Mouse (Mus musculus): ENCODE measurements around the gene Zc3h12a. TPM values are rescaled to one million over a fixed set of nuclear protein-coding genes. Genes with fewer than 3 reads are reported as not detected.

The Zc3h12a gene
- polyA plus RNA-seq, 1 experiment: 27.6 TPM

GRCm38 (mm10) chr4:125124424-125125209, 3.0 kb downstream of the Zc3h12a start:
- peak overlapping the region; percentile 55 for H3K4me3 ChIP-seq (ENCODE audit: extremely low read depth, insufficient read depth, insufficient read length)
- DNase-seq (ENCODE audit: low read depth in 1 of 2, low spot score in 2 of 2): peak; percentile 88 to 92
- WGBS: 13% methylated on average over 7 of the region's 7 CpGs
- H3K36me3 ChIP-seq (ENCODE audit: control insufficient read depth, insufficient read depth, low read length): peaks cover 41% of the 10 kb centered on the region
- TF ChIP-seq POLR2A (IDR thresholded peaks at IDR 0.05; ENCODE audit: low read depth, low read length) (peak; percentile 69), CTCF (IDR thresholded peaks at IDR 0.05; ENCODE audit: extremely low read depth, insufficient read depth, insufficient read length, insufficient replicate concordance) (no peak)
- H3K4me1 ChIP-seq (ENCODE audit: control insufficient read depth, insufficient read depth, insufficient read length): peaks cover 44% of the 10 kb centered on the region
- peak overlapping the region; percentile 99 for H3K27ac ChIP-seq (ENCODE audit: insufficient read depth, low read length)
- no peaks in the 10 kb centered on the region for H3K27me3 ChIP-seq (ENCODE audit: control insufficient read depth, insufficient read depth, low read length)

GRCm38 (mm10) chr4:125123279-125123671, 4.4 kb downstream of the Zc3h12a start:
- H3K36me3 ChIP-seq (ENCODE audit: control insufficient read depth, insufficient read depth, low read length): peaks cover 52% of the 10 kb centered on the region
- no peak for TF ChIP-seq CTCF (IDR thresholded peaks at IDR 0.05; ENCODE audit: extremely low read depth, insufficient read depth, insufficient read length, insufficient replicate concordance)
- no peak; the same call in 1 of the 2 replicates for TF ChIP-seq POLR2A (IDR thresholded peaks at IDR 0.05; ENCODE audit: low read depth, low read length)
- peak overlapping the region; percentile 93 for H3K27ac ChIP-seq (ENCODE audit: insufficient read depth, low read length)
- peak in 1 of 2 experiments; percentile 49 for DNase-seq (ENCODE audit: low read depth in 1 of 2, low spot score in 2 of 2)
- H3K4me3 ChIP-seq (ENCODE audit: extremely low read depth, insufficient read depth, insufficient read length): peak overlapping the region; percentile 37; the same call in 1 of the 2 replicates
- no peaks in the 10 kb centered on the region for H3K27me3 ChIP-seq (ENCODE audit: control insufficient read depth, insufficient read depth, low read length)
- 16% methylated on average over 7 of the region's 7 CpGs for WGBS
- peaks cover 47% of the 10 kb centered on the region for H3K4me1 ChIP-seq (ENCODE audit: control insufficient read depth, insufficient read depth, insufficient read length)

GRCm38 (mm10) chr4:125122431-125123278, 5.0 kb downstream of the Zc3h12a start:
- peak in 1 of 2 experiments; percentile 63 for DNase-seq (ENCODE audit: low read depth in 1 of 2, low spot score in 2 of 2)
- WGBS: 19% methylated on average over 16 of the region's 16 CpGs
- Histone ChIP-seq H3K27me3 (ENCODE audit: control insufficient read depth, insufficient read depth, low read length) (no peaks in the 10 kb centered on the region), H3K27ac (ENCODE audit: insufficient read depth, low read length) (peak overlapping the region; percentile 93), H3K4me1 (ENCODE audit: control insufficient read depth, insufficient read depth, insufficient read length) (peaks cover 50% of the 10 kb centered on the region), H3K4me3 (ENCODE audit: extremely low read depth, insufficient read depth, insufficient read length) (peak overlapping the region; percentile 37; the same call in 1 of the 2 replicates), H3K36me3 (ENCODE audit: control insufficient read depth, insufficient read depth, low read length) (peaks cover 52% of the 10 kb centered on the region)
- TF ChIP-seq POLR2A (IDR thresholded peaks at IDR 0.05; ENCODE audit: low read depth, low read length) (no peak; the same call in 1 of the 2 replicates), CTCF (IDR thresholded peaks at IDR 0.05; ENCODE audit: extremely low read depth, insufficient read depth, insufficient read length, insufficient replicate concordance) (no peak)

GRCm38 (mm10) chr4:125119721-125120120, 7.9 kb downstream of the Zc3h12a start:
- no peak for DNase-seq (ENCODE audit: low read depth in 1 of 2, low spot score in 2 of 2)
- Histone ChIP-seq H3K36me3 (ENCODE audit: control insufficient read depth, insufficient read depth, low read length) (peaks cover 38% of the 10 kb centered on the region), H3K4me1 (ENCODE audit: control insufficient read depth, insufficient read depth, insufficient read length) (peaks cover 68% of the 10 kb centered on the region), H3K4me3 (ENCODE audit: extremely low read depth, insufficient read depth, insufficient read length) (no peak overlapping the region), H3K27ac (ENCODE audit: insufficient read depth, low read length) (0 out of 2 replicates have a peak overlapping the region, but pooled peaks have one; percentile 19), H3K27me3 (ENCODE audit: control insufficient read depth, insufficient read depth, low read length) (no peaks in the 10 kb centered on the region)
- WGBS: 89% methylated on average over 11 of the region's 11 CpGs
- TF ChIP-seq POLR2A (IDR thresholded peaks at IDR 0.05; ENCODE audit: low read depth, low read length) (no peak), CTCF (IDR thresholded peaks at IDR 0.05; ENCODE audit: extremely low read depth, insufficient read depth, insufficient read length, insufficient replicate concordance) (no peak)

GRCm38 (mm10) chr4:125119070-125119469, 8.6 kb downstream of the Zc3h12a start:
- Histone ChIP-seq H3K4me1 (ENCODE audit: control insufficient read depth, insufficient read depth, insufficient read length) (peaks cover 65% of the 10 kb centered on the region), H3K36me3 (ENCODE audit: control insufficient read depth, insufficient read depth, low read length) (peaks cover 38% of the 10 kb centered on the region), H3K4me3 (ENCODE audit: extremely low read depth, insufficient read depth, insufficient read length) (no peak overlapping the region), H3K27ac (ENCODE audit: insufficient read depth, low read length) (no peak overlapping the region), H3K27me3 (ENCODE audit: control insufficient read depth, insufficient read depth, low read length) (no peaks in the 10 kb centered on the region)
- 69% methylated on average over 10 of the region's 10 CpGs for WGBS
- TF ChIP-seq POLR2A (IDR thresholded peaks at IDR 0.05; ENCODE audit: low read depth, low read length): no peak
- TF ChIP-seq CTCF (IDR thresholded peaks at IDR 0.05; ENCODE audit: extremely low read depth, insufficient read depth, insufficient read length, insufficient replicate concordance): no peak
- DNase-seq (ENCODE audit: low read depth in 1 of 2, low spot score in 2 of 2): no peak

- TF ChIP-seq CTCF (IDR thresholded peaks at IDR 0.05; ENCODE audit: extremely low read depth, insufficient read depth, insufficient read length, insufficient replicate concordance) (no peak), POLR2A (IDR thresholded peaks at IDR 0.05; ENCODE audit: low read depth, low read length) (no peak)
- H3K27me3 ChIP-seq (ENCODE audit: control insufficient read depth, insufficient read depth, low read length): no peaks in the 10 kb centered on the region
- peak in 1 of 2 experiments; percentile 62 for DNase-seq (ENCODE audit: low read depth in 1 of 2, low spot score in 2 of 2)
- peaks cover 35% of the 10 kb centered on the region for H3K36me3 ChIP-seq (ENCODE audit: control insufficient read depth, insufficient read depth, low read length)
- no peak overlapping the region for H3K4me3 ChIP-seq (ENCODE audit: extremely low read depth, insufficient read depth, insufficient read length)
- H3K27ac ChIP-seq (ENCODE audit: insufficient read depth, low read length): peak overlapping the region; percentile 72
- WGBS: 3% methylated on average over 7 of the region's 7 CpGs
- peaks cover 54% of the 10 kb centered on the region for H3K4me1 ChIP-seq (ENCODE audit: control insufficient read depth, insufficient read depth, insufficient read length)
Observed at GRCm38 (mm10) chr4:125117902-125118320, 9.7 kb downstream of the Zc3h12a start.

All from spleen, adult 2 months (tissue).